In the genomic region with DNA sequence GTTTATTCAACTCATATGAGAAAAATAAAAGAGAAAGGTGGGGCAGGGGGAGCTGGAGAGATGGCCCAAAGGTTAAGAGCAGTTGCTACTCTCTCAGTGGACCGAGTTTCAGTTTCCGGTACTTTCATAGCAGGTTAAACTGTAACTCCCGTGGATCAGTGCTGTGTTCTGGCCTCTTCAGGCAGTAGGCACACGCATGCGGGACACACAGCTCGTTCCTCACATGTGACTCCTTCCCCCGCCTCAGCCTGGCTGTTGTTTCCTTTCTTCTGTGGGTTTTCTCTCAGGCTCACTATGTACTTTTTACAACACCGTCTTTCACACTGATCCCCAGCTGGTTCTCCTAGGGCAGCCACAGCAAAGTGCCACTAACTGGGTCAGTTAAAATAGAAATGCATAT, we compare ENCODE assay signal across 19 mouse cellular contexts.
DNase-seq lines count a peak whose midpoint lies in the region; ATAC-seq lines count a peak whose summit lies in the region.
"Had no signal": no experiment of that assay in that cellular context is flagged by ENCODE, and none has a peak within 500 bp of the region (broad histone marks: within the 10 kb centered on the region; RNA-seq: fewer than 3 reads in every experiment).

No protein-coding gene starts in this region.

- H3K27ac ChIP-seq in kidney, embryonic 16.5 days (ENCODE audit: low read length), result no peak overlapping the region
- H3K27ac ChIP-seq in kidney, embryonic 15.5 days, result no peak overlapping the region
- H3K27ac ChIP-seq in midbrain, embryonic 10.5 days (replicated peaks), result 0 out of 2 replicates have a peak overlapping the region, but pooled peaks have one; percentile 28
- no peak overlapping the region for H3K27ac ChIP-seq in midbrain, embryonic 15.5 days
- no peak overlapping the region for H3K27ac ChIP-seq in intestine, embryonic 15.5 days
- H3K27ac ChIP-seq: embryonic facial prominence, embryonic 12.5 days; heart, embryonic 10.5 days; layer of hippocampus, adult 2 months; limb, embryonic 13.5 days; macrophage had no signal

- H3K4me3 ChIP-seq in kidney, embryonic 16.5 days (ENCODE audit: low read length), result no peak overlapping the region
- H3K4me3 ChIP-seq in kidney, embryonic 15.5 days (replicated peaks), result no peak overlapping the region
- H3K4me3 ChIP-seq in midbrain, embryonic 10.5 days, result no peak overlapping the region
- H3K4me3 ChIP-seq in midbrain, embryonic 15.5 days, result no peak overlapping the region
- H3K4me3 ChIP-seq in intestine, embryonic 15.5 days (replicated peaks), result no peak overlapping the region
- H3K4me3 ChIP-seq: embryonic facial prominence, embryonic 12.5 days; heart, embryonic 10.5 days; layer of hippocampus, adult 2 months; limb, embryonic 13.5 days had no signal

- H3K4me2 ChIP-seq in kidney, embryonic 16.5 days (replicated peaks; ENCODE audit: low read depth, low read length), result no peak overlapping the region
- no peak overlapping the region for H3K4me2 ChIP-seq in kidney, embryonic 15.5 days
- no peak overlapping the region for H3K4me2 ChIP-seq in midbrain, embryonic 15.5 days
- no peak overlapping the region for H3K4me2 ChIP-seq in intestine, embryonic 15.5 days (replicated peaks)
- H3K4me2 ChIP-seq: embryonic facial prominence, embryonic 12.5 days; limb, embryonic 13.5 days had no signal

- no peaks in the 10 kb centered on the region for H3K9me3 ChIP-seq in kidney, embryonic 16.5 days (ENCODE audit: low read length)
- H3K9me3 ChIP-seq in kidney, embryonic 15.5 days (replicated peaks), result no peaks in the 10 kb centered on the region
- no peaks in the 10 kb centered on the region for H3K9me3 ChIP-seq in midbrain, embryonic 10.5 days (replicated peaks)
- H3K9me3 ChIP-seq in midbrain, embryonic 15.5 days, result no peaks in the 10 kb centered on the region
- no peaks in the 10 kb centered on the region for H3K9me3 ChIP-seq in intestine, embryonic 15.5 days
- H3K9me3 ChIP-seq: embryonic facial prominence, embryonic 12.5 days; heart, embryonic 10.5 days; limb, embryonic 13.5 days had no signal

- peak; percentile 44; the same call in 1 of the 2 replicates for ATAC-seq in kidney, embryonic 16.5 days (ENCODE audit: low FRiP score, low TSS enrichment)
- no peak for ATAC-seq in kidney, embryonic 15.5 days (replicated peaks; ENCODE audit: low FRiP score)
- no peak for ATAC-seq in midbrain, embryonic 15.5 days (replicated peaks)
- ATAC-seq in intestine, embryonic 15.5 days, result peak; percentile 72
- ATAC-seq in activated CD4-positive, CD25-positive, alpha-beta regulatory T cell, adult 4 months, result no peak
- ATAC-seq: hindbrain, embryonic 16.5 days; midbrain, embryonic 16.5 days had no signal

- 60% methylated on average over 8 of the region's 8 CpGs for WGBS in kidney, embryonic 16.5 days
- 66% methylated on average over 8 of the region's 8 CpGs for WGBS in kidney, embryonic 15.5 days
- 86% methylated on average over 8 of the region's 8 CpGs for WGBS in midbrain, embryonic 10.5 days
- 82% methylated on average over 8 of the region's 8 CpGs for WGBS in midbrain, embryonic 15.5 days
- WGBS in intestine, embryonic 15.5 days, result 41% methylated on average over 8 of the region's 8 CpGs

- no peak overlapping the region for H3K9ac ChIP-seq in kidney, embryonic 16.5 days (replicated peaks; ENCODE audit: low read length)
- H3K9ac ChIP-seq in kidney, embryonic 15.5 days, result no peak overlapping the region
- no peak overlapping the region for H3K9ac ChIP-seq in midbrain, embryonic 15.5 days
- no peak overlapping the region for H3K9ac ChIP-seq in intestine, embryonic 15.5 days
- H3K9ac ChIP-seq: embryonic facial prominence, embryonic 12.5 days; limb, embryonic 13.5 days had no signal

- H3K36me3 ChIP-seq in kidney, embryonic 16.5 days (ENCODE audit: insufficient read depth, low read length), result no peaks in the 10 kb centered on the region
- no peaks in the 10 kb centered on the region for H3K36me3 ChIP-seq in kidney, embryonic 15.5 days
- no peaks in the 10 kb centered on the region for H3K36me3 ChIP-seq in midbrain, embryonic 10.5 days
- no peaks in the 10 kb centered on the region for H3K36me3 ChIP-seq in midbrain, embryonic 15.5 days (replicated peaks)
- no peaks in the 10 kb centered on the region for H3K36me3 ChIP-seq in intestine, embryonic 15.5 days
- H3K36me3 ChIP-seq: embryonic facial prominence, embryonic 12.5 days; heart, embryonic 10.5 days; limb, embryonic 13.5 days had no signal

- DNase-seq in midbrain, embryonic 10.5 days (ENCODE audit: low spot score), result no peak
- DNase-seq in thymus, postnatal 25 days, result peak; percentile 20
- DNase-seq in adrenal gland, postnatal 10 days, result no peak
- DNase-seq: cerebellum, postnatal 14 days; gastrocnemius, postnatal 14 days; heart, postnatal 14 days; right cerebral cortex, postnatal 25 days had no signal

- H3K4me1 ChIP-seq in kidney, embryonic 16.5 days (ENCODE audit: insufficient read depth, low read length), result peaks cover 7% of the 10 kb centered on the region; the same call in 1 of the 2 replicates
- peaks cover 2% of the 10 kb centered on the region; the same call in 1 of the 2 replicates for H3K4me1 ChIP-seq in kidney, embryonic 15.5 days
- H3K4me1 ChIP-seq in midbrain, embryonic 10.5 days, result no peaks in the 10 kb centered on the region
- H3K4me1 ChIP-seq in midbrain, embryonic 15.5 days, result peaks cover 6% of the 10 kb centered on the region; the same call in 1 of the 2 replicates
- peaks cover 2% of the 10 kb centered on the region; the same call in 1 of the 2 replicates for H3K4me1 ChIP-seq in intestine, embryonic 15.5 days (replicated peaks)
- H3K4me1 ChIP-seq: embryonic facial prominence, embryonic 12.5 days; heart, embryonic 10.5 days had no signal

- H3K27me3 ChIP-seq in kidney, embryonic 16.5 days (ENCODE audit: insufficient read depth, low read length), result no peaks in the 10 kb centered on the region
- no peaks in the 10 kb centered on the region for H3K27me3 ChIP-seq in kidney, embryonic 15.5 days
- no peaks in the 10 kb centered on the region for H3K27me3 ChIP-seq in midbrain, embryonic 10.5 days (ENCODE audit: low read depth, poor library complexity, severe bottlenecking)
- no peaks in the 10 kb centered on the region for H3K27me3 ChIP-seq in midbrain, embryonic 15.5 days (replicated peaks)
- H3K27me3 ChIP-seq in intestine, embryonic 15.5 days (replicated peaks), result no peaks in the 10 kb centered on the region
- H3K27me3 ChIP-seq: embryonic facial prominence, embryonic 12.5 days; limb, embryonic 13.5 days had no signal

Comparison
In these comparisons a context has a peak if more than half of its experiments do, and no peak if none do; other contexts are left out.
1. ATAC-seq: peak in kidney, embryonic 16.5 days (single experiment) and intestine, embryonic 15.5 days (single experiment); none in kidney, embryonic 15.5 days (single experiment), midbrain, embryonic 15.5 days (single experiment) and activated CD4-positive, CD25-positive, alpha-beta regulatory T cell, adult 4 months (single experiment).